Mouse (Mus musculus) erythroblast, embryonic 14.5 days (primary cell): Measurements from ENCODE around the gene Tcp11l2. TPM values are rescaled to one million over a fixed set of nuclear protein-coding genes. Genes with fewer than 3 reads are reported as not detected.

ENCODE experiments used
- H3K27me3 ChIP-seq: 2 replicates; pipeline ENCODE4 v1.6.1; 2012; ENCODE audit warnings: inconsistent platforms; ENCODE audit not compliant: control insufficient read depth
- H3K36me3 ChIP-seq: 2 replicates; pipeline ENCODE4 v1.6.1; 2012; ENCODE audit warnings: mild to moderate bottlenecking, inconsistent platforms; ENCODE audit not compliant: control insufficient read depth
- H3K4me1 ChIP-seq: 2 replicates; pipeline ENCODE4 v1.6.1; 2012; ENCODE audit warnings: inconsistent platforms; ENCODE audit not compliant: control insufficient read depth
- H3K4me3 ChIP-seq: replicated peaks from 2 replicates; pipeline ENCODE3; 2012; ENCODE audit warnings: moderate library complexity, mild to moderate bottlenecking, inconsistent platforms
- H3K9me3 ChIP-seq: 2 replicates; pipeline ENCODE4 v1.6.1; 2012; ENCODE audit warnings: low read length, inconsistent platforms, mixed read lengths; ENCODE audit not compliant: control insufficient read depth
- GATA1 ChIP-seq: IDR thresholded peaks from 2 replicates; pipeline ENCODE4 v1.6.1; 2012; ENCODE audit warnings: low read length, inconsistent platforms, mixed read lengths
- TAL1 ChIP-seq: IDR thresholded peaks from 3 replicates; pipeline ENCODE4 v1.6.1; 2012; ENCODE audit warnings: low read length, inconsistent platforms, mixed read lengths
- polyA plus RNA-seq: library from polyadenylated mRNA; stranded (reverse); fragments of >175 nt; gene quantifications from 2 replicates; pipeline ENCODE4 v1.2.3, GENCODE M21; 2012

The Tcp11l2 gene
- polyA plus RNA-seq, 1 experiment: 0.63 TPM

DNA sequence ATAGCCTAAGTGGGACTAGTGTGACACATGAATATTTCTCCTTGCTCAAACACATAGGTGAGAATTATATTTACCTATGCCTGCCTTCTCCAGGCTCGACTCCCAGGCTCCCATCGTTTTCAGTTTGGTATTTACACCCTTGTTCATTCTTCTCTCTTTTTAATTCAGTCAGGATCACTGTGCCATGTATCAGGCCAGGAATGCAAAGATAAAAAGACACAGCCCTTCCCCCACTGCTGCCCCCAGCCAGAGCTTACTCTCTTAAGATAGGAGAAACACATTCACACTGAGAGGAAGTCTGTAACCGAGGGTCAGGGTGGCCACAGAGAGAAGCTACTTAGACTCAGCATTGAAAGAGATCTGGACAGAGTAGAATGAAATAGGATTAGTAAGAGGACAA is 35.2 kb downstream of the Tcp11l2 start:
- TF ChIP-seq TAL1: no peak
- no peak for TF ChIP-seq GATA1
- Histone ChIP-seq H3K27me3 (no peaks in the 10 kb centered on the region), H3K4me1 (peaks cover 11% of the 10 kb centered on the region), H3K36me3 (peaks cover 53% of the 10 kb centered on the region), H3K4me3 (no peak overlapping the region), H3K9me3 (no peaks in the 10 kb centered on the region)

- Histone ChIP-seq H3K27me3 (no peaks in the 10 kb centered on the region), H3K9me3 (no peaks in the 10 kb centered on the region), H3K36me3 (peaks cover 52% of the 10 kb centered on the region), H3K4me3 (no peak overlapping the region), H3K4me1 (peaks cover 11% of the 10 kb centered on the region)
- TF ChIP-seq TAL1 (no peak), GATA1 (no peak)
Observed at GRCm38 (mm10) chr10:84612281-84612680, 35.9 kb downstream of the Tcp11l2 start.

DNA sequence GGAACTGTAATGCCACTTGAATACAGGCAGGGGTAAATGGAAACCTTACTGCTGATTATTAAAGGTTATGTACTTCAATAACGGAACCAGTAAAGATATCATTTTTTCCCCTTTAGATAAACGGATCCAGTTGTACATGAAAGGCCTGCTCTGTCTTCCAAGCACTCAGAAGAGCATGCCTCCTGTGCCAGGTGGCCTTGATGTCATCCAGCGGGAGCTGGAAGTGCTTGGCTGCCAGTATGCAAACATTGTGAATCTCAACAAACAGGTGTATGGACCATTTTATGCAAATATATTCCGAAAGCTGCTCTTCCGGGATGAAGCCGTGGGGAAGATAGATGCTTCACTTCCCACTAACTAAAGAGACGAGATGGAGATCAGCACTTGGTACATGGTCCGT is 36.9 kb downstream of the Tcp11l2 start:
- TF ChIP-seq GATA1 (no peak), TAL1 (no peak)
- no peak overlapping the region for H3K4me3 ChIP-seq
- H3K4me1 ChIP-seq: peaks cover 11% of the 10 kb centered on the region
- peaks cover 50% of the 10 kb centered on the region for H3K36me3 ChIP-seq
- no peaks in the 10 kb centered on the region for H3K9me3 ChIP-seq
- H3K27me3 ChIP-seq: no peaks in the 10 kb centered on the region

DNA sequence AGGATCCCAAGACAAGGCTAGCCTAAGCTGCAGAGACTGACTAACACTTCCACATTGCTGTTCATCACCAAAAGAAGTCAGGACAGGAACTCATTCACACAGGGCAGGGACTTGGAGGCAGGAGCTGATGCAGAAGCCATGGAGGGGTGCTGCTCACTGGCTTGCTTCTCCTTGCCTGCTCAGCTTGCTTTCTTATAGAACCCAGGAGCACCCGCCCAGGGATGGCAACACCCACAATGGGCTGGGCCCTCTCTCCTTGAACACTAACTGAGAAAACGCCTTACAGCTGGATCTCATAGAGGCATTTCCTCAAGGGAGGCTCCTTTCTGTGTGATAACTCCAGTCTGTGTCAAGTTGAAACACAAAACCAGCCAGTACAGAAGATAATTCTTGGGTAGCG is 38.6 kb downstream of the Tcp11l2 start:
- Histone ChIP-seq H3K36me3 (peaks cover 38% of the 10 kb centered on the region), H3K4me3 (no peak overlapping the region), H3K9me3 (no peaks in the 10 kb centered on the region), H3K4me1 (peaks cover 11% of the 10 kb centered on the region), H3K27me3 (no peaks in the 10 kb centered on the region)
- no peak for TF ChIP-seq GATA1
- no peak for TF ChIP-seq TAL1

GRCm38 (mm10) chr10:84621826-84622790 is 45.7 kb downstream of the Tcp11l2 start, which contains the start of gene Polr3b:
Gene Polr3b, plus strand, starts transcription at chr10:84622292.
- H3K27me3 ChIP-seq: no peaks in the 10 kb centered on the region
- H3K9me3 ChIP-seq: no peaks in the 10 kb centered on the region
- no peak for TF ChIP-seq TAL1
- no peak for TF ChIP-seq GATA1
- H3K4me1 ChIP-seq: peaks cover 30% of the 10 kb centered on the region
- H3K4me3 ChIP-seq: peak within 1 kb of the TSS; percentile 77
- H3K36me3 ChIP-seq: peaks cover 7% of the 10 kb centered on the region

- Histone ChIP-seq H3K36me3 (peaks cover 53% of the 10 kb centered on the region), H3K4me3 (no peak overlapping the region), H3K9me3 (no peaks in the 10 kb centered on the region), H3K4me1 (no peaks in the 10 kb centered on the region), H3K27me3 (no peaks in the 10 kb centered on the region)
- no peak for TF ChIP-seq GATA1
- no peak for TF ChIP-seq TAL1
Observed at GRCm38 (mm10) chr10:84631182-84631581, 54.8 kb downstream of the Tcp11l2 start.

DNA sequence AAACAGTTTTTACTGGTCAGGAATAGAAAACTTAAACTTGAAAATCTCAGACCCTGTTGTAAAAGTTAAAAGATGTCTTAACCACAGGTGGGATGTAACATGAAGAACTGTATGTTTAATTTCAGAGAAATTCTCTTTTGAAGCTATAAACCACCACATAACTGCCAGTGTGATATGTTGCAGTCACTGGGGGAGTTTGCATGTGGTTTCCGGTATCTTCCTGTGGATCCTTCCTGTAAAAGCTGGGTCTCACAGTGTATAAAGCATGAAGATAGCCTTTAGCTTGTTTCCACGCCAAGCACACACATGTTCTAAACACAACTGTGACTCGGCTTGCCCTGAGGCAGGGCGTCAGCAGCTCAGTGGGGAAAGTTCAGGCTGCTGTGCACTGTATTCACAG is 55.6 kb downstream of the Tcp11l2 start:
- TF ChIP-seq TAL1 (no peak), GATA1 (no peak)

GRCm38 (mm10) chr10:84636656-84637055 is 60.2 kb downstream of the Tcp11l2 start:
- H3K4me1 ChIP-seq: peaks cover 28% of the 10 kb centered on the region
- TF ChIP-seq GATA1: no peak
- TF ChIP-seq TAL1: no peak
- no peaks in the 10 kb centered on the region for H3K27me3 ChIP-seq
- no peak overlapping the region for H3K4me3 ChIP-seq
- H3K36me3 ChIP-seq: peaks cover 75% of the 10 kb centered on the region
- no peaks in the 10 kb centered on the region for H3K9me3 ChIP-seq

More for the DNA sequence above, 55.6 kb downstream of the Tcp11l2 start:
- no peaks in the 10 kb centered on the region for H3K27me3 ChIP-seq
- no peaks in the 10 kb centered on the region for H3K4me1 ChIP-seq
- no peak overlapping the region for H3K4me3 ChIP-seq
- no peaks in the 10 kb centered on the region for H3K9me3 ChIP-seq
- H3K36me3 ChIP-seq: peaks cover 58% of the 10 kb centered on the region

DNA sequence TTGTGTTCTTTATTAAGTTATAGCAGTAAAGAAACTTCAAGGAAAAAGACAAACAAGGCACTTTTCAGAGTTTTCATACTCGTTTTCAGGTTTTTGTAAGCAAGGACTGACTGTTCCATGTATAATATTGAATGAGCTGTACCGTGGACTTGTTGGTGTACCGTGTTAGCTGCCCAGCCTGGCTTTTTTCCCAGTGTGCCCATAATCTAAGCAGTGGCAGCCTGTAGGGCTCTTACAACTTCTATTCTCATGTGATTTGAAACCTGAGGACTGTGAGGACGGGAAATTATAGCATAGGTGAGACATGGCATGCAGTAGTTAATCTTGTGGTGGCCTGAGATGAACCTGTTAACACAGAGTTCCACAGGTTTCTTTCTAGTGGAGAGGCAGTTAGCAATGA is 62.0 kb downstream of the Tcp11l2 start:
- Histone ChIP-seq H3K4me3 (no peak overlapping the region), H3K4me1 (peaks cover 36% of the 10 kb centered on the region), H3K27me3 (no peaks in the 10 kb centered on the region), H3K36me3 (peaks cover 68% of the 10 kb centered on the region), H3K9me3 (no peaks in the 10 kb centered on the region)
- TF ChIP-seq TAL1 (no peak), GATA1 (no peak)
